Mouse (Mus musculus): Measurements from ENCODE around the gene Sla2. TPM values are rescaled to one million over a fixed set of nuclear protein-coding genes. Genes with fewer than 3 reads are reported as not detected.
"Not testable (repeated sequence)": the region's sequence is repeated elsewhere in the genome, so short reads cannot be mapped to it uniquely, and the experiment has no call there.

Sla2 gene
- total RNA-seq (2021) = not detected
- long read RNA-seq, experiment 1 = 0 reads
- long read RNA-seq, experiment 2, partial matches to known transcripts = 0 of 1 reads
- long read RNA-seq, experiment 2, other reads (novel, unspliced or antisense) = 1 of 1 reads

DNA sequence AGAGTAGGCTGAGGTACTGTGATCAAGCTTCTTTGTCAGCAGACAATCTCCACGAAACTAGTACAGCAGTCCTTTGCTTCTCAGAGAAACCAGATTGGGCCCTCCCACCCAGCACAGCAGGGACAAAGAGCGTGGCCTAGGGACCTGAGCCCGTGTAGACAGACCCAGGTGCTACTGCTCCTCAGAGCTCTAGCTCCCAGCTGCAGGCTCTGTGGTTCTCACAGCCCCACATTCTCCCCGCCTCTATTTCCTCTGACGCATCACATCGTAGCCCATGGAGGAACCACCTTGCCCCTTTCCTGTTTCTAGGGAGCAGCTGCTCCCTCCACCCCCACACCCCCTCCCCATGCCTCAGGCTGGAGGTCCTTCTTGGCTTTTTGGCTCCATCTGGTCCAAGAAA, at the start of gene Sla2:
Gene Sla2 (minus strand): TSS at position 176 of the 400 bp plus-strand sequence.
- no peak within 1 kb of the TSS for H3K27ac ChIP-seq
- TF ChIP-seq CTCF (IDR thresholded peaks at IDR 0.05) = no peak
- no peak for DNase-seq
- H3K4me3 ChIP-seq = no peak within 1 kb of the TSS
- intact Hi-C loops (cut with DNase I) = no loop called here

- no peak for TF ChIP-seq CTCF (IDR thresholded peaks at IDR 0.05)
- DNase-seq = no peak
- no peak overlapping the region for H3K27ac ChIP-seq
- no peak overlapping the region for H3K4me3 ChIP-seq
- intact Hi-C loops (cut with DNase I) = no loop called here
These were observed 48.0 kb upstream of the Sla2 start for GRCm38 (mm10) chr2:156935005-156935404.

GRCm38 (mm10) chr2:156933426-156933825, 46.4 kb upstream of the Sla2 start:
- H3K27ac ChIP-seq = no peak overlapping the region
- no peak for TF ChIP-seq CTCF (IDR thresholded peaks at IDR 0.05)
- intact Hi-C loops (cut with DNase I) = no loop called here
- DNase-seq = no peak
- no peak overlapping the region for H3K4me3 ChIP-seq

DNA sequence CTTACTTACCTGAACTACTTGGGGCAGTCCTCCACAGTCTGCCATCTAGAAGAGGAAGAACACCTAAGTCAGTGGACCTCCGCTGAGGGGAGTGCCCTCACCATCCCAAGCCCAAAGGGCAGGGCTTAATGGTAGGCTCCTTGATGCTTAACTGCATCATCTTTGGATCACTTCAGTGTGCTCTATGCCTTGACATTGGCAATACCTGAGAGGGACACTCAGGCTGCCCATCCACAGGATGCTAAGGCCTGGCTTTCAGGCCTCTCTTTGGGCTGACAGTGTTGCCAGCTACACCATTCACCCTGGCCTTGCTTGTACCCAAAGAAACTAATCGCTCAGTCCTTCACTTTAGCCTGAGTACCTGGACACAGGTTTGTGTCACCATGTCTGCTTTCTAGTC, 44.4 kb upstream of the Sla2 start:
- intact Hi-C loops (cut with DNase I) = no loop called here
- TF ChIP-seq CTCF (IDR thresholded peaks at IDR 0.05) = no peak

DNA sequence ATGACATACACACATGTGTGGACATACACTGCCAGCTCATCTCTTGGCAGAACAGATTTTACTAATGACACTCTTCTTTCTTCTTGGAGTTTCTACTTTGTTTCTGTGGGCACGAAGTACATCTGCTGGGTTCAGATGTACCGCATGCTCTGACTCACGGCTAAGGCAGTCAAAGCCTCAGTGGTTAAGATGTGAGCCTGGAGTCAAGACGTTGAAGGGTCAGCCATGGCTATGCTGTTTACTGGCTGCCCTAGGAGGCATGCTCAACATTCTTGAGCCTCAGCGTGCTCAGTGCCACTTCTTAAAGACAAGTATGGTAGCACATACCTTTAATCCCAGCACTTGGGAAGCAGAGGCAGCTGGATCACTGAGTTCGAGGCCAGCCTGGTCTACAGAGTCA, 43.6 kb upstream of the Sla2 start:
- H3K27ac ChIP-seq = no peak overlapping the region
- DNase-seq = no peak
- no peak overlapping the region for H3K4me3 ChIP-seq
- intact Hi-C loops (cut with DNase I) = no loop called here
- TF ChIP-seq CTCF (IDR thresholded peaks at IDR 0.05) = no peak

More for the DNA sequence above, 44.4 kb upstream of the Sla2 start:
- Histone ChIP-seq H3K27ac (no peak overlapping the region), H3K4me3 (no peak overlapping the region)
- no peak for DNase-seq

DNA sequence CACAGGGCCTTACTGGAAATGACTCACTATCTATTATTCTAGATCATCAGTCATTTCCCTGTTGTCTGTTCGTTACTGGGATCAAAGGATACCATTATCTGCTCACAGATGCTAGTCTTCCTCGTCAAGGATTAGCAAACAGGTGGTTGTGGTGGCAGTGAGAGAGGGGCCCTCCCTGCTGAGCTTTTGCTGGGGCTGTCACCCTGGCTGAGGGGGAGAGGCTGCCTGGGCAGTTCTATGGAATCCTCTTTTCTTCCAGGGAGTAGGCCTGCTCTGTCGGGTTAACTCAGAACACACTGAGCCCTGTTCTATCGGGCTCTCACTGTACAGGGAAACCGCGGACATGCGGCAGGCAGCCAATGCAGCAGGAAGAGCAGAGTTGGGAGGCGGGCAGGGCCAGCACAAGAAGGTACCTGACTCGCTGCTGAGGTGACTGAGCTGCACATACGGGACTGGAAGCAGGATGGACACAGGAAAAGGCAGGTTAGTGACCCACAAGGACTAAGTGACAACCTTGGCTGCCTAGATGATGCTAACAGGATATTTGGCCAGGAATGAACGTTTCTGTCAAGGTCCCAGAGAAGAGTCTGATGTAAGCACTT, 42.6 kb upstream of the Sla2 start:
- Histone ChIP-seq H3K27ac (no peak overlapping the region), H3K4me3 (no peak overlapping the region)
- intact Hi-C loops (cut with DNase I) = no loop called here
- no peak for TF ChIP-seq CTCF (IDR thresholded peaks at IDR 0.05)
- DNase-seq = no peak

DNA sequence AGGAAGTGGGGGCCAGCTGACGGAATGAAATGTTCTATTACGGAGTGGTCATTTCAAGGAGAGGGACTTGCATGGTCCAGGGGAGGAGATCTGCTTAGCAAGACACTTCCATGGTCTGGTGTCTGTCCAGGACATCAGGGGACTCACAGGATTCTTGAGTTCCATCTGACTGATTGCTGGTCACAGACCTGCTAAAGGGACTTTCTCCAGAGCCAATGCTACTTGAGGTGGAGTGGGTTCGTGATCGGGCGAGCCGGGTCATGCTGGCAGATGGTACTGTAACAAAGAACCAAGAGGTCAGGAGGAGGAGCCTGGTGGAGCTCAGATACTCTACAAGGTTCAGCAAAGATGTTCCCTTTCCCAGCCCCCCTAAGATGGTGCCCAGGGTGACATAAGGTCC, 41.6 kb upstream of the Sla2 start:
- Histone ChIP-seq H3K4me3 (no peak overlapping the region), H3K27ac (no peak overlapping the region)
- TF ChIP-seq CTCF (IDR thresholded peaks at IDR 0.05) = no peak
- intact Hi-C loops (cut with DNase I) = no loop called here
- DNase-seq = no peak

DNA sequence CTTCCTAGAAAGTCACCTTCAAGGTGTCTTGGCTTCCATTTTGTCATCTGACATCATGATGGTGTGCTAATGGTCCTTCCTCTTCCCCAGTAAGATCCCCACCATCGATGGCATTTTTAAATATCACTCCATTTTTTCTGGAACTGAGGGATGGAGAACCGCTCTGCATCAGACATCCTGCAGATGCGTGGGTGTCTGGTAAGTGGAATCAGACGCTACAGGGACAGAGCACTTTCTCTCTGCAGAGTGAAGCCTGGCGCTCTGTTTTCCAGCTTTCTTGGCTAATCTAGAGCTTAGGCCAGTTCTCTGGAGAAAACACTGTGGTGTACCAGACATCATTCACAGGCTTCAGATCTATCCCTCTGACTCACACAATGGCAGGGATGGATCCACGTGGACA, 40.7 kb upstream of the Sla2 start:
- no peak overlapping the region for H3K27ac ChIP-seq
- H3K4me3 ChIP-seq = no peak overlapping the region
- intact Hi-C loops (cut with DNase I) = no loop called here
- TF ChIP-seq CTCF (IDR thresholded peaks at IDR 0.05) = no peak
- no peak for DNase-seq

- intact Hi-C loops (cut with DNase I); DNase-seq: not testable (repeated sequence)
These were observed 38.6 kb upstream of the Sla2 start for GRCm38 (mm10) chr2:156925611-156926010.

DNA sequence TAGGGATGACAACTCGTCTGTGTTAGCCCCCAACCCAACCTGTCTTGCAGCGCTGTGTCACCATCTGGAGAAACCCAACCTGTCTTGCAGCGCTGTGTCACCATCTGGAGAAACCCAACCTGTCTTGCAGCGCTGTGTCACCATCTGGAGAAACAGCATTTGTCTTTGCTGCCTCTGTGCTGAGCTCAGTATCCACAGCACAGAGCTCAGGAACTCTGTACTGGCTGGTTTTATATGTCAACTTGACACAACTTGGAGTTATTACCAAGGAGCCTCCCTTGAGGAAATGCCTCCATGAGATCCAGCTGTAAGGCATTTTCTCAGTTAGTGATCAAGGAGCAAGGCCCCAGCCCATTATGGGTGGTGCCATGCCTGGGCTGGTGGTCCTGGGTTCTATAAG, 38.1 kb upstream of the Sla2 start:
- intact Hi-C loops (cut with DNase I); DNase-seq; H3K27ac ChIP-seq; H3K4me3 ChIP-seq: not testable (repeated sequence)

More at GRCm38 (mm10) chr2:156925611-156926010, 38.6 kb upstream of the Sla2 start:
- not testable (repeated sequence) for H3K27ac ChIP-seq, H3K4me3 ChIP-seq

- no peak for DNase-seq
- no peak for TF ChIP-seq CTCF (IDR thresholded peaks at IDR 0.05)
- intact Hi-C loops (cut with DNase I) = no loop called here
- no peak overlapping the region for H3K27ac ChIP-seq
- no peak overlapping the region for H3K4me3 ChIP-seq
These were observed 37.4 kb upstream of the Sla2 start for GRCm38 (mm10) chr2:156924210-156924898.

- TF ChIP-seq CTCF (IDR thresholded peaks at IDR 0.05) = no peak
- no peak for DNase-seq
- H3K27ac ChIP-seq = no peak overlapping the region
These were observed 36.1 kb upstream of the Sla2 start for GRCm38 (mm10) chr2:156923057-156923456.

DNA sequence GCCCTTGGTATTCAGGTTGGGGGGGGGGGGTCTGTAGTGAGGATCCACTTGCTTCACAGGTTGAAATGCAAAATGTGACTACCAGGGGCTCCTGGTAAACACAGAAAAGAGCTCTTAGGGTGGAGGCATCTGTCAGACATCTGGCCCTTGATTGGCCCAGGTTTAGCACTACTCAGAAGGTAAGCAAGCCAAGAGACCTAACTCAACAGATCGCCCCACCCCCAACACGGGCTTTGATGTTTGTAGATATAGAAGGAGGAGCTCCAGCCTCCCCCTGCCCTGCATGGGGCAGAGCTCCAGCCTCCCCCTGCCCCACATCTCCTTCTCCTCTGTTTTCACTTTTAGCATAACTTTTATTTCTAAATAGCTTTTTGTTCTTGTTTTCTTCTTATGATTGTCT, 32.8 kb upstream of the Sla2 start:
- H3K4me3 ChIP-seq = no peak overlapping the region
- no peak for TF ChIP-seq CTCF (IDR thresholded peaks at IDR 0.05)
- DNase-seq = no peak
- intact Hi-C loops (cut with DNase I) = no loop called here
- no peak overlapping the region for H3K27ac ChIP-seq

More at GRCm38 (mm10) chr2:156923057-156923456, 36.1 kb upstream of the Sla2 start:
- no peak overlapping the region for H3K4me3 ChIP-seq
- intact Hi-C loops (cut with DNase I) = no loop called here

- intact Hi-C loops (cut with DNase I); H3K27ac ChIP-seq: not testable (repeated sequence)
These were observed 32.2 kb upstream of the Sla2 start for GRCm38 (mm10) chr2:156919191-156919590.

More at GRCm38 (mm10) chr2:156919191-156919590, 32.2 kb upstream of the Sla2 start:
- H3K4me3 ChIP-seq, DNase-seq: not testable (repeated sequence)
